Mouse (Mus musculus) limb, embryonic 11.5 days (tissue): ENCODE data around the gene Kpna7. TPM values are rescaled to one million over a fixed set of nuclear protein-coding genes. Genes with fewer than 3 reads are reported as not detected.

ENCODE experiments used
- ATAC-seq: fragments of 200-750 bp; cut with Nextera tagmentation; 2 replicates; pipeline ENCODE4 v1.8.0; 2017; ENCODE audit warnings: low read depth; ENCODE audit not compliant: insufficient number of reproducible peaks, low FRiP score, low TSS enrichment
- DNase-seq: peaks from one replicate; pipeline ENCODE4 v3.0.0-alpha.2; 2015; ENCODE audit warnings: low spot score
- H3K27ac ChIP-seq: fragments of 300-500 bp; sonication (generic); replicated peaks from 2 replicates; pipeline ENCODE4 v1.5.1; 2014; ENCODE audit warnings: low read depth, mild to moderate bottlenecking, low read length
- H3K27me3 ChIP-seq: fragments of 300-500 bp; sonication (generic); 2 replicates; pipeline ENCODE4 v1.6.1; 2014; ENCODE audit warnings: mild to moderate bottlenecking, low read length, mixed read lengths; ENCODE audit not compliant: control insufficient read depth, insufficient read depth
- H3K36me3 ChIP-seq: fragments of 300-500 bp; sonication (generic); 2 replicates; pipeline ENCODE4 v1.6.1; 2014; ENCODE audit warnings: mild to moderate bottlenecking, low read length, moderate library complexity, mixed read lengths; ENCODE audit not compliant: control insufficient read depth, insufficient read depth
- H3K4me1 ChIP-seq: fragments of 300-500 bp; sonication (generic); 2 replicates; pipeline ENCODE4 v1.6.1; 2014; ENCODE audit warnings: low read length, mixed read lengths; ENCODE audit not compliant: control insufficient read depth, insufficient read depth
- H3K4me2 ChIP-seq: fragments of 300-500 bp; sonication (generic); 2 replicates; pipeline ENCODE4 v1.6.1; 2014; ENCODE audit warnings: low read depth, mild to moderate bottlenecking, moderate library complexity; ENCODE audit not compliant: severe bottlenecking
- H3K4me3 ChIP-seq: fragments of 300-500 bp; sonication (generic); 2 replicates; pipeline ENCODE4 v1.5.1; 2014; ENCODE audit warnings: low read depth, low read length
- H3K9ac ChIP-seq: fragments of 300-500 bp; sonication (generic); 2 replicates; pipeline ENCODE4 v1.6.1; 2014; ENCODE audit warnings: mild to moderate bottlenecking, low read length
- H3K9me3 ChIP-seq: fragments of 300-500 bp; sonication (generic); 2 replicates; pipeline ENCODE4 v1.6.1; 2016; ENCODE audit warnings: low read length; ENCODE audit not compliant: control insufficient read depth
- WGBS: fragments of 180-500 bp; shearing (Covaris S2); extraction: QIAGEN DNeasy Blood & Tissue Kit; methylation state at CpG from one replicate; pipeline ENCODE4 v1.1.7; 2014; 5-methylcytosine and 5-hydroxymethylcytosine counted together
- polyA plus RNA-seq: library from polyadenylated mRNA; unstranded; fragments of >200 nt; fragmentation: Nextera tagmentation; extraction: Ambion mirVana; gene quantifications from 2 replicates; pipeline ENCODE4 v1.2.1, GENCODE M21; 2014

The Kpna7 gene
- polyA plus RNA-seq, 1 experiment from 2014 or later: 0.13 TPM

DNA sequence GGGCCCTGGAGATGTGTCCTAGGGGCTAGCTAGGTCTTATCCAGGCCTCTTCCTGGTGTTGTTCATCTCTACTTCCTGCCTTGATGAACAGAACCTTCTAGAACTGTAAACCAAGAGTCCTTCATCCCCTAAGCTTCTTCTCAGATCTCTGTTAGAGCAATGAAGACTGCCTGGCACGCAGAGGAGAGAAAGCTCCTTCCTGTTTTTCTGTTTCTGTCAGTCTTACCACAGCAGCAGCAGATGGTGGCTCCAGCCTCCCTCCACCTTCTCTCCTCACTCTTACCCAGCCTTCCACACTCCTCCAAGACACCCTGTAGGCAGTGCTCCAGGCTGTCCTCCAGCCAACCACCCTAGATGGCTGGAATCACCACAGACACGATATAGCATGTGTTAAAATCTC, 146.5 kb downstream of the Kpna7 start:
- 89% methylated on average over 2 of the region's 2 CpGs for WGBS
- no peaks in the 10 kb centered on the region for H3K4me1 ChIP-seq
- no peak overlapping the region for H3K9ac ChIP-seq
- no peaks in the 10 kb centered on the region for H3K27me3 ChIP-seq
- no peak overlapping the region for H3K27ac ChIP-seq
- no peaks in the 10 kb centered on the region for H3K36me3 ChIP-seq
- H3K4me3 ChIP-seq: no peak overlapping the region
- ATAC-seq (no peak), DNase-seq (no peak)
- no peaks in the 10 kb centered on the region for H3K9me3 ChIP-seq
- no peak overlapping the region for H3K4me2 ChIP-seq

Other genes with a start within 250 kb of the Kpna7 start
- 20.1 and 22.4 TPM in 2 replicates for gene Smurf1, start 118.2 kb downstream of the Kpna7 start, polyA plus RNA-seq
- not detected in 2 replicates for gene Gm4871, start 51.3 kb downstream of the Kpna7 start, polyA plus RNA-seq
- gene 1700018F24Rik, start 41.0 kb downstream of the Kpna7 start, polyA plus RNA-seq: not detected in 2 replicates
- gene Arpc1a, start 200 bp downstream of the Kpna7 start, polyA plus RNA-seq: 148 and 152 TPM in 2 replicates
- 90.5 and 101 TPM in 2 replicates for gene Arpc1b, start 30.2 kb upstream of the Kpna7 start, polyA plus RNA-seq
- gene Pdap1, start 56.2 kb upstream of the Kpna7 start, polyA plus RNA-seq: 140 and 151 TPM in 2 replicates
- 286 and 287 TPM in 2 replicates for gene Bud31, start 56.3 kb upstream of the Kpna7 start, polyA plus RNA-seq
- 15.1 TPM in 2 replicates for gene Ptcd1, start 83.1 kb upstream of the Kpna7 start, polyA plus RNA-seq
- gene Cpsf4, start 83.2 kb upstream of the Kpna7 start, polyA plus RNA-seq: 39.8 and 40.6 TPM in 2 replicates
- gene Atp5j2, start 108.0 kb upstream of the Kpna7 start, polyA plus RNA-seq: 568 and 582 TPM in 2 replicates
- 5.9 and 8.4 TPM in 2 replicates for gene Zkscan14, start 117.8 kb upstream of the Kpna7 start, polyA plus RNA-seq
- gene Zkscan5, start 120.5 kb upstream of the Kpna7 start, polyA plus RNA-seq: 21.2 and 23.6 TPM in 2 replicates
- 34.4 and 37.8 TPM in 2 replicates for gene Zfp655, start 147.7 kb upstream of the Kpna7 start, polyA plus RNA-seq
- 0.40 and 0.94 TPM in 2 replicates for gene Zscan25, start 196.5 kb upstream of the Kpna7 start, polyA plus RNA-seq